Mouse (Mus musculus) cerebellum, adult 2 months (tissue): ENCODE data around the gene Zfp92. TPM values are rescaled to one million over a fixed set of nuclear protein-coding genes. Genes with fewer than 3 reads are reported as not detected.

ENCODE experiments used
- DNase-seq, 2 experiments: peaks; one replicate each; pipeline ENCODE4 v3.0.0; 2021
- H3K27ac ChIP-seq: fragments of 200-500 bp; 2 replicates; pipeline ENCODE4 v1.5.1; 2012; ENCODE audit warnings: low read length, control low read depth, inconsistent platforms; ENCODE audit not compliant: insufficient read depth
- H3K27me3 ChIP-seq: fragments of 200-500 bp; 2 replicates; pipeline ENCODE4 v1.6.1; 2012; ENCODE audit warnings: inconsistent platforms, mild to moderate bottlenecking, low read length, moderate library complexity; ENCODE audit not compliant: control insufficient read depth, insufficient read depth
- H3K4me1 ChIP-seq: fragments of 200-500 bp; 2 replicates; pipeline ENCODE4 v1.6.1; 2011; ENCODE audit warnings: low read length; ENCODE audit not compliant: control insufficient read depth, insufficient read depth
- H3K4me3 ChIP-seq: fragments of 200-500 bp; replicated peaks from 2 replicates; pipeline ENCODE3; 2011; ENCODE audit warnings: mild to moderate bottlenecking, low read depth, low read length, control low read depth; ENCODE audit not compliant: insufficient read depth
- CTCF ChIP-seq: fragments of 200-500 bp; IDR thresholded peaks from 2 replicates; pipeline ENCODE4 v1.5.1; 2011; ENCODE audit warnings: low read depth, mild to moderate bottlenecking, control low read depth, low read length, moderate library complexity, borderline replicate concordance; ENCODE audit not compliant: insufficient read depth
- POLR2A ChIP-seq: fragments of 200-500 bp; IDR thresholded peaks from 2 replicates; pipeline ENCODE4 v1.6.1; 2011; ENCODE audit warnings: low read length, control low read depth, borderline replicate concordance; ENCODE audit not compliant: insufficient read depth
- WGBS: fragments of 180-500 bp; shearing (Covaris S2); methylation state at CpG from one replicate; pipeline ENCODE4 v1.1.7; 2018; 5-methylcytosine and 5-hydroxymethylcytosine counted together
- polyA plus RNA-seq: library from polyadenylated mRNA; depleted of rRNA; stranded (reverse); fragments of >200 nt; gene quantifications from 2 replicates; pipeline ENCODE4 v1.2.3, GENCODE M21; 2012; rRNA removed

The Zfp92 gene
- polyA plus RNA-seq, 1 experiment, result 0.61 TPM

- Histone ChIP-seq H3K4me3 (no peak overlapping the region), H3K4me1 (no peaks in the 10 kb centered on the region), H3K27ac (no peak overlapping the region), H3K27me3 (no peaks in the 10 kb centered on the region)
- no peak for DNase-seq
- WGBS, result 100% methylated on average over 2 of the region's 2 CpGs
- no peak for TF ChIP-seq CTCF
- TF ChIP-seq POLR2A, result no peak
Measured at GRCm38 (mm10) chrX:73476621-73477020, 65.7 kb downstream of the Zfp92 start.

DNA sequence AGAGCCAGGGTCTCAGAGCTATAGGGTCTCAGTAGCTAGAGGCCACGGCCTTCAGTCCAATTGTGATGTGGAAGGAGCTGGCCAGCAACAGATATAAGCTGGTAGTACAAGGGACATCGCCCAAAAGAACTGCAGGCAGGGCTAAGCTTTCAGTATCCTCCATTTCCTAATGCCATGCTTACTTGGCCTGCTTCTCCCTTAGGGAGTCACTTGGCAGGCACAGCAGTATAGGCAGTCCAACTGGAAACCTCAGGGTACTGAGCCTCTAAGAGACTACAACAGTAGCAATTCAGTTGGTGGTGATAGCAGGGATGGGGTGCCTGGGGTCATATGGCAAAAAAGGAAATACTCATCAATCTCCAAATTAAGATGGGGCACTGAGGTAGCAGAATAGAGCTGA is 66.6 kb downstream of the Zfp92 start:
- 54% methylated on average over 2 of the region's 2 CpGs for WGBS
- Histone ChIP-seq H3K4me3 (no peak overlapping the region), H3K4me1 (no peaks in the 10 kb centered on the region), H3K27me3 (no peaks in the 10 kb centered on the region), H3K27ac (no peak overlapping the region)
- TF ChIP-seq POLR2A (no peak), CTCF (no peak)
- DNase-seq, result no peak

Other genes with a start within 250 kb of the Zfp92 start
- not detected in 2 replicates for gene Spin2d, start 234.1 kb upstream of the Zfp92 start, polyA plus RNA-seq
- gene Xlr3b, start 218.9 kb upstream of the Zfp92 start, polyA plus RNA-seq, result 9.1 and 13.1 TPM in 2 replicates
- gene Xlr4b, start 196.8 kb upstream of the Zfp92 start, polyA plus RNA-seq, result 0.29 and 0.54 TPM in 2 replicates
- gene F8a, start 182.8 kb upstream of the Zfp92 start, polyA plus RNA-seq, result 17.1 and 17.6 TPM in 2 replicates
- not detected in 2 replicates for gene Xlr4c, start 168.0 kb upstream of the Zfp92 start, polyA plus RNA-seq
- 0.08 and 0.15 TPM in 2 replicates for gene Xlr3c, start 145.7 kb upstream of the Zfp92 start, polyA plus RNA-seq
- gene Xlr5a, start 118.1 kb upstream of the Zfp92 start, polyA plus RNA-seq, result not detected in 2 replicates
- gene Xlr5c, start 118.1 kb upstream of the Zfp92 start, polyA plus RNA-seq, result not detected in 2 replicates
- not detected in 2 replicates for gene Gm45015, start 74.3 kb upstream of the Zfp92 start, polyA plus RNA-seq
- 20.1 and 20.6 TPM in 2 replicates for gene Zfp275, start 68.5 kb upstream of the Zfp92 start, polyA plus RNA-seq
- gene Gm18336, start 12.4 kb upstream of the Zfp92 start, polyA plus RNA-seq, result 0.40 and 0.41 TPM in 2 replicates
- gene Trex2, start 24.2 kb downstream of the Zfp92 start, polyA plus RNA-seq, result 0.14 TPM in 1 of 2 replicates, not detected in the other
- gene Haus7, start 47.9 kb downstream of the Zfp92 start, polyA plus RNA-seq, result 18.6 and 18.7 TPM in 2 replicates
- 14.2 and 17.2 TPM in 2 replicates for gene Bgn, start 72.5 kb downstream of the Zfp92 start, polyA plus RNA-seq
- 113 and 144 TPM in 2 replicates for gene Atp2b3, start 92.0 kb downstream of the Zfp92 start, polyA plus RNA-seq
- 0.43 and 0.52 TPM in 2 replicates for gene Dusp9, start 228.3 kb downstream of the Zfp92 start, polyA plus RNA-seq
- 92.0 and 97.8 TPM in 2 replicates for gene Pnck, start 249.0 kb downstream of the Zfp92 start, polyA plus RNA-seq